Mouse (Mus musculus) erythroblast, embryonic 14.5 days (primary cell): ENCODE measurements around the gene Gm960.

Experiments
- GATA1 ChIP-seq: IDR thresholded peaks from 2 replicates; pipeline ENCODE4 v1.6.1; 2012; ENCODE audit warnings: low read length, inconsistent platforms, mixed read lengths
- TAL1 ChIP-seq: IDR thresholded peaks from 3 replicates; pipeline ENCODE4 v1.6.1; 2012; ENCODE audit warnings: low read length, inconsistent platforms, mixed read lengths

DNA sequence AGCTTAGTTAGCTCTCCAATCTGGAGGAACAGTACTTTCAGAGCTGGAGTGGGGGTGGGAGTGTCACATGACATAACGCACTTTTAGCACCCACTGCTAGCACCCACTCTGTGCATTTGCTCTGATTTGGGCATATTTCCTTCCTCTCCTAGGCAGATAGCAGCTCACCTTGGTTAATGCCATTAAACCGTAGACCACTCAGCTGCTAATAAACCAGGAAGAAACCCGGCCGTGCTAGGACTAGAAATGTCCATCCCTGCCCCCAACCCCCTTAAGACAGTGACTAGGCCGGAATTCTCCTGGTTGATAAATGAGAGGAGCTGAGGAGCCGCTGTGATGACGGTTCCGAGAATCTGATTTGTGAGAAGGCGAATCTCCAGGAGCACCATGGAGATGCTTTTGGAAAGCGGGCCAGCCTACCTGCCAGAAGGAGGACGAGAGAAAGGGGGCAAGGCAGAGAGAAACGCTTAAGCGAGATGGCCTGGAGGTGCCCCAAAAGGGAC is 12.7 kb upstream of the Gm960 start, which contains the start of gene Sptbn2:
- no peak for TF ChIP-seq TAL1
- TF ChIP-seq GATA1, result no peak
